In genomic region chr16:82899611-82900010, GRCm38 (mm10) we compare ENCODE assay signal across 18 mouse cellular contexts.
DNase-seq lines count a peak whose midpoint lies in the region; ATAC-seq and TF ChIP-seq lines count a peak whose summit lies in the region.
"Had no signal": no experiment of that assay in that cellular context is flagged by ENCODE, and none has a peak within 500 bp of the region (broad histone marks: within the 10 kb centered on the region; RNA-seq: fewer than 3 reads in every experiment).

No protein-coding gene starts in this region.

- no peak for ATAC-seq in hindbrain, embryonic 14.5 days (ENCODE audit: low FRiP score)
- ATAC-seq in hindbrain, postnatal 0 days = no peak
- ATAC-seq in midbrain, embryonic 13.5 days = no peak
- no peak for ATAC-seq in intestine, embryonic 15.5 days
- ATAC-seq: CD4-positive, CD25-positive, alpha-beta regulatory T cell, adult 4 months; forebrain, embryonic 14.5 days had no signal

- no peaks in the 10 kb centered on the region for H3K9me3 ChIP-seq in hindbrain, embryonic 14.5 days (ENCODE audit: control insufficient read depth, low read length)
- H3K9me3 ChIP-seq in hindbrain, postnatal 0 days (ENCODE audit: low read length) = 0 out of 2 replicates have a peak, but pooled peaks cover 2% of the 10 kb centered on the region
- H3K9me3 ChIP-seq in midbrain, embryonic 13.5 days = no peaks in the 10 kb centered on the region
- H3K9me3 ChIP-seq in intestine, embryonic 15.5 days = no peaks in the 10 kb centered on the region
- H3K9me3 ChIP-seq: hindbrain, embryonic 13.5 days had no signal

- TF ChIP-seq CTCF in hindbrain, postnatal 0 days (IDR thresholded peaks at IDR 0.05; ENCODE audit: low read depth) = no peak
- TF ChIP-seq CTCF in kidney, adult 2 months (conservative IDR thresholded peaks at IDR 0.05; ENCODE audit: insufficient read depth, insufficient read length, low read depth, low read length) = no peak

- no peak for TF ChIP-seq POLR2A in kidney, adult 2 months (IDR thresholded peaks at IDR 0.05; ENCODE audit: low read depth, low read length)

- WGBS in hindbrain, embryonic 14.5 days = 79% methylated on average over 6 of the region's 6 CpGs
- 65% methylated on average over 6 of the region's 6 CpGs for WGBS in hindbrain, postnatal 0 days
- WGBS in midbrain, embryonic 13.5 days = 85% methylated on average over 6 of the region's 6 CpGs
- 81% methylated on average over 6 of the region's 6 CpGs for whole genome bisulfite sequencing in kidney, adult 2 months
- WGBS in intestine, embryonic 15.5 days = 87% methylated on average over 6 of the region's 6 CpGs

- H3K27me3 ChIP-seq in hindbrain, embryonic 14.5 days (ENCODE audit: control insufficient read depth, insufficient read depth, low read length) = no peaks in the 10 kb centered on the region
- H3K27me3 ChIP-seq in hindbrain, postnatal 0 days (ENCODE audit: insufficient read depth, low read length) = no peaks in the 10 kb centered on the region
- no peaks in the 10 kb centered on the region for H3K27me3 ChIP-seq in midbrain, embryonic 13.5 days
- H3K27me3 ChIP-seq in kidney, adult 2 months (replicated peaks; ENCODE audit: control insufficient read depth, insufficient read depth, low read length) = no peaks in the 10 kb centered on the region
- H3K27me3 ChIP-seq in intestine, embryonic 15.5 days (replicated peaks) = no peaks in the 10 kb centered on the region
- H3K27me3 ChIP-seq: hindbrain, embryonic 13.5 days had no signal

- H3K27ac ChIP-seq in hindbrain, embryonic 14.5 days = no peak overlapping the region
- no peak overlapping the region for H3K27ac ChIP-seq in hindbrain, postnatal 0 days
- H3K27ac ChIP-seq in midbrain, embryonic 13.5 days = no peak overlapping the region
- no peak overlapping the region for H3K27ac ChIP-seq in kidney, adult 2 months (ENCODE audit: insufficient read depth, low read depth, low read length)
- H3K27ac ChIP-seq in intestine, embryonic 15.5 days = no peak overlapping the region
- H3K27ac ChIP-seq: embryonic facial prominence, embryonic 10.5 days; gastrocnemius, adult 2 months; hindbrain, embryonic 13.5 days had no signal

- DNase-seq in hindbrain, embryonic 14.5 days (ENCODE audit: low spot score) = peak; percentile 21
- no peak for DNase-seq in hindbrain, postnatal 0 days (ENCODE audit: low spot score)
- peak; percentile 23 to 34 for DNase-seq in cerebellum, adult 18-20 months
- DNase-seq in cerebellum, adult 9-10 months = peak; percentile 39
- peak; percentile 61 to 71 for DNase-seq in cerebellum, postnatal 25 days
- no peak for DNase-seq in kidney, adult 2 months
- DNase-seq: adrenal gland, postnatal 10 days; gastrocnemius, adult 2 months; gastrocnemius, postnatal 25 days; heart, postnatal 10 days; kidney, adult 11 months had no signal

- H3K4me1 ChIP-seq in hindbrain, embryonic 14.5 days (replicated peaks; ENCODE audit: control insufficient read depth, insufficient read depth, low read length) = no peaks in the 10 kb centered on the region
- no peaks in the 10 kb centered on the region for H3K4me1 ChIP-seq in hindbrain, postnatal 0 days (ENCODE audit: insufficient read depth, low read length)
- no peaks in the 10 kb centered on the region for H3K4me1 ChIP-seq in midbrain, embryonic 13.5 days (replicated peaks)
- no peaks in the 10 kb centered on the region for H3K4me1 ChIP-seq in kidney, adult 2 months (ENCODE audit: control insufficient read depth, insufficient read depth, low read length)
- no peaks in the 10 kb centered on the region for H3K4me1 ChIP-seq in intestine, embryonic 15.5 days (replicated peaks)
- H3K4me1 ChIP-seq: embryonic facial prominence, embryonic 10.5 days; hindbrain, embryonic 13.5 days had no signal

- H3K4me2 ChIP-seq in hindbrain, embryonic 14.5 days (replicated peaks) = no peak overlapping the region
- H3K4me2 ChIP-seq in hindbrain, postnatal 0 days (ENCODE audit: low read depth, low read length) = no peak overlapping the region
- no peak overlapping the region for H3K4me2 ChIP-seq in midbrain, embryonic 13.5 days (replicated peaks)
- no peak overlapping the region for H3K4me2 ChIP-seq in intestine, embryonic 15.5 days (replicated peaks)
- H3K4me2 ChIP-seq: hindbrain, embryonic 13.5 days had no signal

- H3K4me3 ChIP-seq in hindbrain, embryonic 14.5 days (replicated peaks; ENCODE audit: low read length) = no peak overlapping the region
- no peak overlapping the region for H3K4me3 ChIP-seq in hindbrain, postnatal 0 days (ENCODE audit: low read length)
- no peak overlapping the region for H3K4me3 ChIP-seq in midbrain, embryonic 13.5 days (replicated peaks)
- H3K4me3 ChIP-seq in kidney, adult 2 months (ENCODE audit: insufficient read depth, low read depth, low read length) = no peak overlapping the region
- H3K4me3 ChIP-seq in intestine, embryonic 15.5 days (replicated peaks) = no peak overlapping the region
- H3K4me3 ChIP-seq: embryonic facial prominence, embryonic 10.5 days; gastrocnemius, adult 2 months; hindbrain, embryonic 13.5 days had no signal

- H3K9ac ChIP-seq in hindbrain, embryonic 14.5 days = no peak overlapping the region
- no peak overlapping the region for H3K9ac ChIP-seq in hindbrain, postnatal 0 days (replicated peaks; ENCODE audit: low read length)
- no peak overlapping the region for H3K9ac ChIP-seq in midbrain, embryonic 13.5 days (replicated peaks)
- H3K9ac ChIP-seq in intestine, embryonic 15.5 days = no peak overlapping the region
- H3K9ac ChIP-seq: hindbrain, embryonic 13.5 days had no signal

- no peaks in the 10 kb centered on the region for H3K36me3 ChIP-seq in hindbrain, embryonic 14.5 days (replicated peaks; ENCODE audit: control insufficient read depth, insufficient read depth)
- H3K36me3 ChIP-seq in hindbrain, postnatal 0 days (ENCODE audit: insufficient read depth, low read length) = no peaks in the 10 kb centered on the region
- no peaks in the 10 kb centered on the region for H3K36me3 ChIP-seq in midbrain, embryonic 13.5 days
- no peaks in the 10 kb centered on the region for H3K36me3 ChIP-seq in kidney, adult 2 months (ENCODE audit: control insufficient read depth, insufficient read depth, low read length)
- no peaks in the 10 kb centered on the region for H3K36me3 ChIP-seq in intestine, embryonic 15.5 days
- H3K36me3 ChIP-seq: embryonic facial prominence, embryonic 10.5 days; G1E; hindbrain, embryonic 13.5 days had no signal

Comparison
In these comparisons a context has a peak if more than half of its experiments do, and no peak if none do; other contexts are left out.
1. DNase-seq: peak in hindbrain, embryonic 14.5 days (single experiment), cerebellum, adult 18-20 months (2 of 2), cerebellum, adult 9-10 months (single experiment) and cerebellum, postnatal 25 days (2 of 2); none in hindbrain, postnatal 0 days (single experiment) and kidney, adult 2 months (single experiment).